Mouse (Mus musculus) forebrain, embryonic 16.5 days (tissue): ENCODE data around the gene Cdkn1c. TPM values are rescaled to one million over a fixed set of nuclear protein-coding genes. Genes with fewer than 3 reads are reported as not detected.

Experiments
- ATAC-seq: fragments of 200-750 bp; cut with Nextera tagmentation; 2 replicates; pipeline ENCODE4 v1.8.0; 2017; ENCODE audit warnings: mild to moderate bottlenecking, moderate library complexity
- H3K27ac ChIP-seq: fragments of 300-500 bp; sonication (generic); 2 replicates; pipeline ENCODE4 v1.5.1; 2014; ENCODE audit warnings: low read length, control low read depth
- H3K27me3 ChIP-seq: fragments of 300-500 bp; sonication (generic); replicated peaks from 2 replicates; pipeline ENCODE4 v1.6.1; 2014; ENCODE audit warnings: low read length; ENCODE audit not compliant: control insufficient read depth, insufficient read depth
- H3K36me3 ChIP-seq: fragments of 300-500 bp; sonication (generic); 2 replicates; pipeline ENCODE4 v1.6.1; 2014; ENCODE audit not compliant: control insufficient read depth, insufficient read depth
- H3K4me1 ChIP-seq: fragments of 300-500 bp; sonication (generic); replicated peaks from 2 replicates; pipeline ENCODE4 v1.6.1; 2014; ENCODE audit warnings: low read length; ENCODE audit not compliant: control insufficient read depth, insufficient read depth
- H3K4me2 ChIP-seq: fragments of 300-500 bp; sonication (generic); 2 replicates; pipeline ENCODE4 v1.6.1; 2014; ENCODE audit warnings: mild to moderate bottlenecking, low read length, control low read depth
- H3K4me3 ChIP-seq: fragments of 300-500 bp; sonication (generic); replicated peaks from 2 replicates; pipeline ENCODE4 v1.5.1; 2014; ENCODE audit warnings: mild to moderate bottlenecking, low read length, control low read depth
- H3K9ac ChIP-seq: fragments of 300-500 bp; sonication (generic); replicated peaks from 2 replicates; pipeline ENCODE4 v1.6.1; 2014; ENCODE audit warnings: low read depth, low read length, control low read depth
- H3K9me3 ChIP-seq: fragments of 300-500 bp; sonication (generic); 2 replicates; pipeline ENCODE4 v1.6.1; 2016; ENCODE audit warnings: low read length; ENCODE audit not compliant: control insufficient read depth
- whole genome bisulfite sequencing: fragments of 180-500 bp; shearing (Covaris S2); extraction: QIAGEN DNeasy Blood & Tissue Kit; methylation state at CpG from one replicate; pipeline ENCODE4 v1.1.7; 2014; 5-methylcytosine and 5-hydroxymethylcytosine counted together
- polyA plus RNA-seq: library from polyadenylated mRNA; unstranded; fragments of >200 nt; fragmentation: Nextera tagmentation; extraction: Ambion mirVana; gene quantifications from 2 replicates; pipeline ENCODE4 v1.2.1, GENCODE M21; 2015

Gene Cdkn1c
- 96.6 and 138 TPM in 2 replicates for polyA plus RNA-seq

DNA sequence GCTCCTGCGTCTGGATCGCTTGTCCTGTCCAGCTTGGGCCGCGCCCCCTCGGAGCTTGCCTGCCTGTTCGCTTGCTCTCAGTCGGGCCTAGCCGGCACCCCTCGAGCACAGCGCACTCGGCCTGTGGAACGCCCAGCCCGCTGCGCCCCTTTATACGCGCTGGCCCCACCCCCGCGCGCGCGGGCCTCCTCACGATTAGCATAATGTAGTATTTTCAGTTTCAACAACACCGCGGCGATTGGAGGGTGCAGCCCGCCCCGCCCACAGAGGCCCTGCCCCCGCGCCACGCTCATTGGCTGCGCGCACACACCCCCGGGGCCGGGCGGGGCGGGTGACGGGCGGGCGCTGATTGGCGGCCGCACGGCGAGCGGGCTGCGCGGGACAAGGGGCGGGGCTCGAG lies at the start of gene Cdkn1c:
TSS of gene Cdkn1c (minus strand) at position 177 of the 400 bp plus-strand sequence.
- peaks cover 14% of the 10 kb centered on the region; the same call in 1 of the 2 replicates for H3K9me3 ChIP-seq
- H3K4me3 ChIP-seq: peak within 1 kb of the TSS; percentile 51
- peaks cover 10% of the 10 kb centered on the region for H3K4me1 ChIP-seq
- peak within 1 kb of the TSS; percentile 60 for H3K9ac ChIP-seq
- 34% methylated on average over 38 of the region's 48 CpGs for WGBS
- H3K27ac ChIP-seq: peak within 1 kb of the TSS; percentile 37
- peaks cover 29% of the 10 kb centered on the region for H3K27me3 ChIP-seq
- H3K4me2 ChIP-seq: peak within 1 kb of the TSS; percentile 58
- peak; percentile 88 for ATAC-seq
- no peaks in the 10 kb centered on the region for H3K36me3 ChIP-seq

- H3K4me3 ChIP-seq: no peak overlapping the region
- H3K4me2 ChIP-seq: no peak overlapping the region
- H3K27me3 ChIP-seq: 0 out of 2 replicates have a peak, but pooled peaks cover 2% of the 10 kb centered on the region
- no peak overlapping the region for H3K9ac ChIP-seq
- no peak for ATAC-seq
- H3K4me1 ChIP-seq: no peaks in the 10 kb centered on the region
- H3K9me3 ChIP-seq: no peaks in the 10 kb centered on the region
- 79% methylated on average over 1 of the region's 1 CpGs for whole genome bisulfite sequencing
- H3K36me3 ChIP-seq: peaks cover 4% of the 10 kb centered on the region; the same call in 1 of the 2 replicates
- H3K27ac ChIP-seq: no peak overlapping the region
Measured at GRCm38 (mm10) chr7:143509566-143509965, 48.7 kb upstream of the Cdkn1c start.

DNA sequence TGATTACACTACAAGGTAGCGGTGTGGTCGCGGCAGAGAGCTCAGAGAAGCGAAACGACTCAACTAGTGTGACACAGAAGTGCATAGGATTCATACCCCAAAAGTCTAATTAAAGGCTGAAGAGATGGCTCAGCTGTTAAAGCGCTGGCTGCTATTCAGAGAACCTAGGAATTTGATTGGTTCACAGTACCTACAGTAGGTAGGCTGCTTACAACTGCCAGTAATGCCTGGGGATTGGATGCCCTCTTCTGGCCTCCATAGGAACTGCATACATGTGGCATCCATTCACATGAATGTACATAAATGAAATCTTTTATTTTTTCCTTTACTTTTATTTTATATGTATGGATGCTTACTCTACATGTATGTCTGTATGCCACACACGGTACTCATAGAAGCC lies 45.8 kb upstream of the Cdkn1c start:
- Histone ChIP-seq H3K9ac (no peak overlapping the region), H3K9me3 (no peaks in the 10 kb centered on the region), H3K4me2 (no peak overlapping the region), H3K4me3 (no peak overlapping the region), H3K27me3 (peaks cover 18% of the 10 kb centered on the region), H3K4me1 (peaks cover 10% of the 10 kb centered on the region), H3K27ac (no peak overlapping the region), H3K36me3 (no peaks in the 10 kb centered on the region)
- WGBS: 51% methylated on average over 7 of the region's 7 CpGs
- ATAC-seq: no peak

GRCm38 (mm10) chr7:143506271-143506670 lies 45.4 kb upstream of the Cdkn1c start:
- Histone ChIP-seq H3K4me1 (peaks cover 13% of the 10 kb centered on the region), H3K9ac (no peak overlapping the region), H3K27me3 (peaks cover 22% of the 10 kb centered on the region), H3K4me2 (no peak overlapping the region), H3K27ac (no peak overlapping the region), H3K36me3 (no peaks in the 10 kb centered on the region), H3K4me3 (no peak overlapping the region), H3K9me3 (no peaks in the 10 kb centered on the region)
- ATAC-seq: no peak
- 75% methylated on average over 7 of the region's 7 CpGs for WGBS

DNA sequence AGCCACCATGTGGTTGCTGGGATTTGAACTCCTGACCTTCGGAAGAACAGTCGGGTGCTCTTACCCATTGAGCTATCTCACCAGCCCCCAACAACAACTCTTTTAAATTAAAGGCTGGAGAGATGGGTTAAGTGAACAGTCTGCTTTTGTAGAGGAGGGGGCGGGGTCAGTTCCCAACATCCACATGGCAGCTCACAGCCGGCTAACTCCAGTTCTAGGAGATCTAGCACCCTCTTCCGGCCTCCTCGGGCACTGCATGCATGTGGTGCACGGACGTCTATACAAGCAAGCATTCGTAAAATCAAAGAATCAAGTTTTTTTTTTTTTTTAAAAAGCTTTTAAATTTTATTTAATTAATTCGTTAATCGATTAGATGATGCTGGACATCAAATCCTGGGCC lies 45.0 kb upstream of the Cdkn1c start:
- 28% methylated on average over 11 of the region's 11 CpGs for WGBS
- Histone ChIP-seq H3K4me2 (no peak overlapping the region), H3K27ac (no peak overlapping the region), H3K36me3 (no peaks in the 10 kb centered on the region), H3K9ac (no peak overlapping the region), H3K27me3 (peaks cover 26% of the 10 kb centered on the region), H3K4me3 (no peak overlapping the region), H3K9me3 (no peaks in the 10 kb centered on the region), H3K4me1 (peaks cover 13% of the 10 kb centered on the region)
- no peak for ATAC-seq

GRCm38 (mm10) chr7:143505411-143505810 lies 44.6 kb upstream of the Cdkn1c start:
- no peak overlapping the region for H3K27ac ChIP-seq
- 96% methylated on average over 2 of the region's 2 CpGs for WGBS
- H3K27me3 ChIP-seq: peaks cover 30% of the 10 kb centered on the region
- H3K9ac ChIP-seq: no peak overlapping the region
- no peak overlapping the region for H3K4me3 ChIP-seq
- ATAC-seq: no peak
- H3K9me3 ChIP-seq: no peaks in the 10 kb centered on the region
- no peak overlapping the region for H3K4me2 ChIP-seq
- no peaks in the 10 kb centered on the region for H3K36me3 ChIP-seq
- H3K4me1 ChIP-seq: peaks cover 13% of the 10 kb centered on the region

- Histone ChIP-seq H3K9ac (no peak overlapping the region), H3K27me3 (peaks cover 42% of the 10 kb centered on the region), H3K36me3 (no peaks in the 10 kb centered on the region), H3K4me2 (no peak overlapping the region), H3K9me3 (no peaks in the 10 kb centered on the region), H3K27ac (no peak overlapping the region), H3K4me1 (peaks cover 13% of the 10 kb centered on the region), H3K4me3 (no peak overlapping the region)
- no peak for ATAC-seq
- 89% methylated on average over 6 of the region's 6 CpGs for WGBS
Measured at GRCm38 (mm10) chr7:143503926-143504325, 43.1 kb upstream of the Cdkn1c start.

DNA sequence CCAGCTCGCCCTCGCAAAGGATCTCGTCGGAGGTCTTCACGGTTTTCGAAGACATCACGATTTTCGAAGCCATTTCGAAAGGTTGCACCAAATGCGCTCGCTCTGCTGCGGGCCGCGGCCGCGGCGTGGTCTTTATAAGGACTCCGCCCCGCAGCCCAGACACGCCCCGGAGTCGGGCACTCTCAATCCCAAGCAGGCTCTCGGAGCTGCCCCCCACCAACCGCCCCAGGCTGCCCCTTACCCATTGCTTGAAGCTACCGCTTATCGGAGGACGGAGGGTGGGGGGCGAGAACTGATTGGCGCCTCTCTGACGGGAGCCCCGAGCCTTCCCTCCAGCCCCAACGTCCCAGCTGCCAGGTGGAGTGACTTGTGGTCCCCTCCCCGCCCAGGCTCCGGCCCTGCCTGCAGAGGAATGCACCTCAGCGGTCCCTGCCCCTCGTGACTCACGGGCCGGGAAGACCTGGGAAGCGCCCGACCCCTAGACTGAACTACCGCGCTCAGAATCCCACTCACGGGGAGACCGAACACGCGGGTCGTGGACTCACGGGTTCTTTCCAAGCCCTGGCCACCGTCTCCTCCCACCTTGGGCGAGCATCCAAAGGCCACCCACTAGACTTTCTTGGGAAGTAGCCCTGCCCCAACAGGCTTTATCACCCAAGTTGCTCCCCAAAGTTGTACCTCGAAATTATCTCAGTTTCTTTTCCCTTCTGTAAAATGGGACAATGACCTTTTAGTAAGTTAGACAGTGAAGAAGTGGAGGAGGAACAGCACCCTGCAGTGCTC lies 41.8 kb upstream of the Cdkn1c start, which contains the start of gene Phlda2:
TSS of gene Phlda2 (minus strand) at position 733 of the 783 bp plus-strand sequence.
- Histone ChIP-seq H3K4me3 (peak within 1 kb of the TSS; percentile 48), H3K27me3 (peaks cover 43% of the 10 kb centered on the region), H3K4me1 (peaks cover 13% of the 10 kb centered on the region), H3K4me2 (peak within 1 kb of the TSS; percentile 83), H3K9ac (peak within 1 kb of the TSS; percentile 42), H3K9me3 (no peaks in the 10 kb centered on the region), H3K36me3 (no peaks in the 10 kb centered on the region), H3K27ac (no peak within 1 kb of the TSS)
- 6% methylated on average over 51 of the region's 51 CpGs for WGBS
- ATAC-seq: no peak

DNA sequence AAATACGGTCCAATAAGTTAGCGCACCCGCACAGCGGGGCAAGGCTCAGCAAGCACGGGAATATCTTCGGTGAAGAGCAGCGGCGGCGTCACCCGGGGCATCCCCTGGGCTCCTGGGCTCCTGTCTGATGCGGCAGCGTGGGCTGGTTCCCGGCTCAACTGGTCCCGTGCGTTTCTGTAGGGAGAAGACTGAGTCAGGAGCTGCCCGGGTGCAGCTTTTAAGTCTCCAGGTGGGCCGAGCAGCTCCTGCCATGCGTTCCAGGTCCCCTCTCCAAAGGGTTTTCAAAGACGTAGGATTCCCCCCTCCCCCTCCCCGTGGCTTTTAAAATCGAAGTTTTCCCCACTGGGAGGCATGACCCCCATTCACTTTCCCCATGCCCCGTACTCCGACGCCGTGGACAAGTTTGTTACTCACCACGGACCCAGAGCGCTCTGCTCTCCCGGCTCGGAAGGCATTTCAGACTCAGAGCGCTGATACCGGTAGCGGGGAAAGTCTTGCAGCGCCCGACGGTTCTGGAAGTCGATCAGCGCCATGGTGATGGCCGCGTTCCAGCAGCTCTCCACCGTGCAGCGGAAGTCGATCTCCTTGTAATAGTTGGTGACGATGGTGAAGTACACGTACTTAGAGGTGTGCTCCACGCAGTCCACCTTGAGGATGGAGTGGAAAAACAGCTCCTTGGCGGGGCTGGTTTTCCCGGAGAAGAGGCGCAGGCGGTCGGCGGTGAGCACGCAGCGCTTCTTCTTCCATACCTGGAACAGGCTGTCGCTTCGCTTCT lies 41.0 kb upstream of the Cdkn1c start:
- Histone ChIP-seq H3K9ac (peak overlapping the region; percentile 42), H3K36me3 (no peaks in the 10 kb centered on the region), H3K27ac (no peak overlapping the region), H3K4me3 (peak overlapping the region; percentile 48), H3K27me3 (peaks cover 43% of the 10 kb centered on the region), H3K4me1 (peaks cover 13% of the 10 kb centered on the region), H3K9me3 (no peaks in the 10 kb centered on the region), H3K4me2 (peak overlapping the region; percentile 83)
- WGBS: 5% methylated on average over 55 of the region's 55 CpGs
- ATAC-seq: no peak
